In genomic region chr2:127182598-127183381, GRCm38 (mm10) we compare ENCODE assay signal across 8 mouse cellular contexts. TPM values are rescaled to one million over a fixed set of nuclear protein-coding genes. Genes with fewer than 3 reads are reported as not detected.
A peak's percentile ranks its signal among the peaks of the same experiment; 100 is the strongest.
DNase-seq lines count a peak whose midpoint lies in the region; ATAC-seq lines count a peak whose summit lies in the region.

No protein-coding gene starts in this region.

- 1% methylated on average over 17 of the region's 17 CpGs for WGBS in hindbrain, embryonic 13.5 days

- peak overlapping the region; percentile 87 for H3K9ac ChIP-seq in hindbrain, embryonic 13.5 days

- peak overlapping the region; percentile 91 for H3K27ac ChIP-seq in hindbrain, embryonic 13.5 days

- H3K4me2 ChIP-seq in hindbrain, embryonic 13.5 days: peak overlapping the region; percentile 76

- H3K9me3 ChIP-seq in hindbrain, embryonic 13.5 days: no peaks in the 10 kb centered on the region

- peak; percentile 100 for ATAC-seq in hindbrain, embryonic 13.5 days (ENCODE audit: low FRiP score)

- H3K4me3 ChIP-seq in hindbrain, embryonic 13.5 days: peak overlapping the region; percentile 60

- no peaks in the 10 kb centered on the region for H3K36me3 ChIP-seq in hindbrain, embryonic 13.5 days

- peaks cover 11% of the 10 kb centered on the region; the same call in 1 of the 2 replicates for H3K27me3 ChIP-seq in hindbrain, embryonic 13.5 days

- peaks cover 8% of the 10 kb centered on the region for H3K4me1 ChIP-seq in hindbrain, embryonic 13.5 days (replicated peaks)

- peak; percentile 74 for DNase-seq in WW6 (ENCODE audit: low read depth, low spot score)
- DNase-seq in cerebellum, postnatal 36 days: peak; percentile 75 to 82
- peak; percentile 61 to 64 for DNase-seq in frontal cortex, postnatal 25 days (ENCODE audit: low spot score in 2 of 2)
- peak; percentile 82 to 93 for DNase-seq in layer of hippocampus, postnatal 14 days (ENCODE audit: low spot score in 2 of 2)
- peak; percentile 89 for DNase-seq in lung, postnatal 10 days
- peak; percentile 61 for DNase-seq in ovary, postnatal 36 days (ENCODE audit: low spot score)
- DNase-seq in thymus, postnatal 14 days: peak; percentile 81

RNA-seq across cellular contexts. Expression of gene 1810024B03Rik, which starts 25.3 kb away (rescaled TPM):
- 1.7 and 2.0 TPM in 2 replicates for polyA plus RNA-seq in hindbrain, embryonic 13.5 days (2015; fragmentation: Nextera tagmentation; extraction: Ambion mirVana)
- total RNA-seq in layer of hippocampus, postnatal 14 days (2021): under 1 TPM; 0.74 to 0.97 TPM

RNA-seq across cellular contexts. Expression of gene Snrnp200, which starts 25.4 kb away (rescaled TPM):
- 51.0 and 53.7 TPM in 2 replicates for polyA plus RNA-seq in hindbrain, embryonic 13.5 days (2015; fragmentation: Nextera tagmentation; extraction: Ambion mirVana)
- 10 to 100 TPM; 77.5 to 79.7 TPM for total RNA-seq in layer of hippocampus, postnatal 14 days (2021)

RNA-seq across cellular contexts. Expression of gene Itpripl1, which starts 39.5 kb away (rescaled TPM):
- polyA plus RNA-seq in hindbrain, embryonic 13.5 days (2015; fragmentation: Nextera tagmentation; extraction: Ambion mirVana): 11.4 and 13.1 TPM in 2 replicates
- 1 to 10 TPM; 3.3 to 7.1 TPM for total RNA-seq in layer of hippocampus, postnatal 14 days (2021)

RNA-seq across cellular contexts. Expression of gene Ncaph, which starts 49.0 kb away (rescaled TPM):
- 20.2 and 21.1 TPM in 2 replicates for polyA plus RNA-seq in hindbrain, embryonic 13.5 days (2015; fragmentation: Nextera tagmentation; extraction: Ambion mirVana)
- 1 to 10 TPM; 4.5 to 5.6 TPM for total RNA-seq in layer of hippocampus, postnatal 14 days (2021)

Comparison
In these comparisons a context has a peak if more than half of its experiments do, and no peak if none do; other contexts are left out.
1. Peak in every context shown above with its lines: DNase-seq, ATAC-seq, H3K4me3 ChIP-seq and H3K27ac ChIP-seq.